Mouse (Mus musculus): ENCODE measurements around the gene Gm20388. TPM values are rescaled to one million over a fixed set of nuclear protein-coding genes. Genes with fewer than 3 reads are reported as not detected.

Gene Gm20388
- polyA plus RNA-seq, 2 experiments = 8.5 TPM; not detected in 1

- no peaks in the 10 kb centered on the region for H3K4me1 ChIP-seq (replicated peaks; ENCODE audit: control insufficient read depth in 2 of 2, insufficient read depth in 2 of 2, low read length in 1 of 2)
- no peak overlapping the region for H3K9ac ChIP-seq (replicated peaks)
- TF ChIP-seq EP300 (IDR thresholded peaks at IDR 0.05; ENCODE audit: low read depth) (no peak), CTCF (IDR thresholded peaks at IDR 0.05; ENCODE audit: low read depth) (no peak)
- H3K36me3 ChIP-seq (replicated peaks; ENCODE audit: control insufficient read depth, insufficient read depth, low read depth) = no peaks in the 10 kb centered on the region
- no peaks in the 10 kb centered on the region for H3K27me3 ChIP-seq (ENCODE audit: control insufficient read depth, insufficient read depth, low read length)
- ATAC-seq (ENCODE audit: insufficient read depth) (no peak), DNase-seq (ENCODE audit: low read depth in 3 of 3, low spot score in 3 of 3) (no peak)
- H3K4me3 ChIP-seq (ENCODE audit: insufficient read depth in 1 of 2, low read depth in 2 of 2, low read length in 2 of 2) = no peak overlapping the region
- WGBS (ENCODE audit: insufficient replicate concordance) = 78% methylated on average over 6 of the region's 6 CpGs
- no peak overlapping the region for H3K4me2 ChIP-seq (ENCODE audit: low read depth)
- H3K9me3 ChIP-seq (ENCODE audit: control insufficient read depth, low read length) = no peaks in the 10 kb centered on the region
- no peak overlapping the region for H3K27ac ChIP-seq
Observed at GRCm38 (mm10) chr8:124185081-124185480, 4274.4 kb downstream of the Gm20388 start.

GRCm38 (mm10) chr8:124190388-124190787, 4279.7 kb downstream of the Gm20388 start:
- Histone ChIP-seq H3K9ac (replicated peaks) (no peak overlapping the region), H3K36me3 (replicated peaks; ENCODE audit: control insufficient read depth, insufficient read depth, low read depth) (no peaks in the 10 kb centered on the region), H3K27ac (no peak overlapping the region), H3K4me1 (replicated peaks; ENCODE audit: control insufficient read depth in 2 of 2, insufficient read depth in 2 of 2, low read length in 1 of 2) (no peaks in the 10 kb centered on the region), H3K9me3 (ENCODE audit: control insufficient read depth, low read length) (no peaks in the 10 kb centered on the region), H3K27me3 (ENCODE audit: control insufficient read depth, insufficient read depth, low read length) (no peaks in the 10 kb centered on the region), H3K4me3 (ENCODE audit: insufficient read depth in 1 of 2, low read depth in 2 of 2, low read length in 2 of 2) (no peak overlapping the region), H3K4me2 (ENCODE audit: low read depth) (no peak overlapping the region)
- 59% methylated on average over 7 of the region's 7 CpGs for WGBS (ENCODE audit: insufficient replicate concordance)
- TF ChIP-seq CTCF (IDR thresholded peaks at IDR 0.05; ENCODE audit: low read depth) = no peak
- no peak for TF ChIP-seq EP300 (IDR thresholded peaks at IDR 0.05; ENCODE audit: low read depth)
- ATAC-seq (ENCODE audit: insufficient read depth) (no peak), DNase-seq (ENCODE audit: low read depth in 3 of 3, low spot score in 3 of 3) (no peak)

GRCm38 (mm10) chr8:124192242-124192641, 4281.6 kb downstream of the Gm20388 start:
- Histone ChIP-seq H3K4me1 (replicated peaks; ENCODE audit: control insufficient read depth in 2 of 2, insufficient read depth in 2 of 2, low read length in 1 of 2) (no peaks in the 10 kb centered on the region), H3K36me3 (replicated peaks; ENCODE audit: control insufficient read depth, insufficient read depth, low read depth) (no peaks in the 10 kb centered on the region), H3K9ac (replicated peaks) (no peak overlapping the region), H3K27ac (no peak overlapping the region), H3K27me3 (ENCODE audit: control insufficient read depth, insufficient read depth, low read length) (no peaks in the 10 kb centered on the region; the same call in 1 of the 2 replicates), H3K4me3 (ENCODE audit: insufficient read depth in 1 of 2, low read depth in 2 of 2, low read length in 2 of 2) (no peak overlapping the region), H3K9me3 (ENCODE audit: control insufficient read depth, low read length) (no peaks in the 10 kb centered on the region), H3K4me2 (ENCODE audit: low read depth) (no peak overlapping the region)
- WGBS (ENCODE audit: insufficient replicate concordance) = 77% methylated on average over 4 of the region's 4 CpGs
- TF ChIP-seq CTCF (IDR thresholded peaks at IDR 0.05; ENCODE audit: low read depth) = no peak
- no peak for TF ChIP-seq EP300 (IDR thresholded peaks at IDR 0.05; ENCODE audit: low read depth)
- ATAC-seq (ENCODE audit: insufficient read depth) (no peak), DNase-seq (ENCODE audit: low read depth in 3 of 3, low spot score in 3 of 3) (no peak)

- no peak for ATAC-seq (ENCODE audit: insufficient read depth)
- Histone ChIP-seq H3K27me3 (ENCODE audit: control insufficient read depth, insufficient read depth, low read length) (no peaks in the 10 kb centered on the region; the same call in 1 of the 2 replicates), H3K4me3 (ENCODE audit: insufficient read depth in 1 of 2, low read depth in 2 of 2, low read length in 2 of 2) (no peak overlapping the region), H3K36me3 (replicated peaks; ENCODE audit: control insufficient read depth, insufficient read depth, low read depth) (no peaks in the 10 kb centered on the region), H3K9me3 (ENCODE audit: control insufficient read depth, low read length) (no peaks in the 10 kb centered on the region), H3K27ac (no peak overlapping the region), H3K4me1 (replicated peaks; ENCODE audit: control insufficient read depth in 2 of 2, insufficient read depth in 2 of 2, low read length in 1 of 2) (no peaks in the 10 kb centered on the region), H3K4me2 (ENCODE audit: low read depth) (no peak overlapping the region), H3K9ac (replicated peaks) (no peak overlapping the region)
- no peak for DNase-seq (ENCODE audit: low read depth in 3 of 3, low spot score in 3 of 3)
- TF ChIP-seq CTCF (IDR thresholded peaks at IDR 0.05; ENCODE audit: low read depth) (no peak), EP300 (IDR thresholded peaks at IDR 0.05; ENCODE audit: low read depth) (no peak)
- WGBS (ENCODE audit: insufficient replicate concordance) = 66% methylated on average over 10 of the region's 10 CpGs
Observed at GRCm38 (mm10) chr8:124192976-124193375, 4282.3 kb downstream of the Gm20388 start.

GRCm38 (mm10) chr8:124193992-124194391, 4283.4 kb downstream of the Gm20388 start:
- Histone ChIP-seq H3K36me3 (replicated peaks; ENCODE audit: control insufficient read depth, insufficient read depth, low read depth) (no peaks in the 10 kb centered on the region), H3K4me1 (replicated peaks; ENCODE audit: control insufficient read depth in 2 of 2, insufficient read depth in 2 of 2, low read length in 1 of 2) (no peaks in the 10 kb centered on the region), H3K27ac (no peak overlapping the region), H3K9ac (replicated peaks) (no peak overlapping the region), H3K9me3 (ENCODE audit: control insufficient read depth, low read length) (no peaks in the 10 kb centered on the region), H3K4me3 (ENCODE audit: insufficient read depth in 1 of 2, low read depth in 2 of 2, low read length in 2 of 2) (no peak overlapping the region), H3K4me2 (ENCODE audit: low read depth) (no peak overlapping the region), H3K27me3 (ENCODE audit: control insufficient read depth, insufficient read depth, low read length) (no peaks in the 10 kb centered on the region; the same call in 1 of the 2 replicates)
- 66% methylated on average over 5 of the region's 5 CpGs for WGBS (ENCODE audit: insufficient replicate concordance)
- TF ChIP-seq EP300 (IDR thresholded peaks at IDR 0.05; ENCODE audit: low read depth) = no peak
- TF ChIP-seq CTCF (IDR thresholded peaks at IDR 0.05; ENCODE audit: low read depth) = no peak
- ATAC-seq (ENCODE audit: insufficient read depth) (no peak), DNase-seq (ENCODE audit: low read depth in 3 of 3, low spot score in 3 of 3) (no peak)

Measured in liver, embryonic 14.5 days (tissue).